Mouse (Mus musculus): ENCODE results near the gene Gm525. TPM values are rescaled to one million over a fixed set of nuclear protein-coding genes. Genes with fewer than 3 reads are reported as not detected.
"Not testable (repeated sequence)": the region's sequence is repeated elsewhere in the genome, so short reads cannot be mapped to it uniquely, and the experiment has no call there.

Gm525 gene
- polyA plus RNA-seq, 1 experiment: not detected

- 77% methylated on average over 16 of the region's 16 CpGs for WGBS
- no peaks in the 10 kb centered on the region for H3K27me3 ChIP-seq (ENCODE audit: control insufficient read depth, insufficient read depth, low read length)
- no peaks in the 10 kb centered on the region for H3K36me3 ChIP-seq (ENCODE audit: control insufficient read depth, insufficient read depth, low read length)
- peak overlapping the region; percentile 79 for H3K27ac ChIP-seq (ENCODE audit: insufficient read depth, low read depth, low read length)
- no peak for TF ChIP-seq CTCF (IDR thresholded peaks at IDR 0.05; ENCODE audit: extremely low read depth, insufficient read length, insufficient replicate concordance, low read depth, low read length)
- TF ChIP-seq POLR2A (IDR thresholded peaks at IDR 0.05; ENCODE audit: low read depth, low read length): no peak
- no peaks in the 10 kb centered on the region for H3K4me1 ChIP-seq (ENCODE audit: control insufficient read depth, insufficient read depth, insufficient read length, low read length)
- H3K4me3 ChIP-seq (ENCODE audit: low read depth, low read length): no peak overlapping the region
These were observed 5.5 kb downstream of the Gm525 start for GRCm38 (mm10) chr11:89078996-89079680.

- H3K27ac ChIP-seq (ENCODE audit: insufficient read depth, low read depth, low read length); H3K4me1 ChIP-seq (ENCODE audit: control insufficient read depth, insufficient read depth, insufficient read length, low read length); H3K36me3 ChIP-seq (ENCODE audit: control insufficient read depth, insufficient read depth, low read length); H3K4me3 ChIP-seq (ENCODE audit: low read depth, low read length); H3K27me3 ChIP-seq (ENCODE audit: control insufficient read depth, insufficient read depth, low read length): not testable (repeated sequence)
- WGBS: 59% methylated on average over 5 of the region's 5 CpGs
These were observed 8.3 kb downstream of the Gm525 start for GRCm38 (mm10) chr11:89081906-89082305.

- not testable (repeated sequence) for H3K4me1 ChIP-seq (ENCODE audit: control insufficient read depth, insufficient read depth, insufficient read length, low read length); H3K36me3 ChIP-seq (ENCODE audit: control insufficient read depth, insufficient read depth, low read length); H3K27ac ChIP-seq (ENCODE audit: insufficient read depth, low read depth, low read length); H3K4me3 ChIP-seq (ENCODE audit: low read depth, low read length); H3K27me3 ChIP-seq (ENCODE audit: control insufficient read depth, insufficient read depth, low read length)
- WGBS: 59% methylated on average over 3 of the region's 3 CpGs
These were observed 9.1 kb downstream of the Gm525 start for GRCm38 (mm10) chr11:89082691-89083090.

GRCm38 (mm10) chr11:89084601-89085000 lies 11.0 kb downstream of the Gm525 start:
- H3K36me3 ChIP-seq (ENCODE audit: control insufficient read depth, insufficient read depth, low read length): no peaks in the 10 kb centered on the region
- no peak for TF ChIP-seq CTCF (IDR thresholded peaks at IDR 0.05; ENCODE audit: extremely low read depth, insufficient read length, insufficient replicate concordance, low read depth, low read length)
- TF ChIP-seq POLR2A (IDR thresholded peaks at IDR 0.05; ENCODE audit: low read depth, low read length): no peak
- H3K27ac ChIP-seq (ENCODE audit: insufficient read depth, low read depth, low read length): no peak overlapping the region
- H3K27me3 ChIP-seq (ENCODE audit: control insufficient read depth, insufficient read depth, low read length): no peaks in the 10 kb centered on the region
- WGBS: 29% methylated on average over 7 of the region's 7 CpGs
- H3K4me1 ChIP-seq (ENCODE audit: control insufficient read depth, insufficient read depth, insufficient read length, low read length): no peaks in the 10 kb centered on the region
- no peak overlapping the region for H3K4me3 ChIP-seq (ENCODE audit: low read depth, low read length)

- Histone ChIP-seq H3K36me3 (ENCODE audit: control insufficient read depth, insufficient read depth, low read length) (no peaks in the 10 kb centered on the region), H3K27ac (ENCODE audit: insufficient read depth, low read depth, low read length) (no peak overlapping the region), H3K4me3 (ENCODE audit: low read depth, low read length) (no peak overlapping the region), H3K4me1 (ENCODE audit: control insufficient read depth, insufficient read depth, insufficient read length, low read length) (0 out of 2 replicates have a peak, but pooled peaks cover 2% of the 10 kb centered on the region), H3K27me3 (ENCODE audit: control insufficient read depth, insufficient read depth, low read length) (no peaks in the 10 kb centered on the region)
- 75% methylated on average over 10 of the region's 10 CpGs for WGBS
- TF ChIP-seq CTCF (IDR thresholded peaks at IDR 0.05; ENCODE audit: extremely low read depth, insufficient read length, insufficient replicate concordance, low read depth, low read length) (no peak), POLR2A (IDR thresholded peaks at IDR 0.05; ENCODE audit: low read depth, low read length) (no peak)
These were observed 12.7 kb downstream of the Gm525 start for GRCm38 (mm10) chr11:89086208-89086809.

GRCm38 (mm10) chr11:89088754-89089153 lies 15.1 kb downstream of the Gm525 start:
- Histone ChIP-seq H3K4me3 (ENCODE audit: low read depth, low read length) (no peak overlapping the region), H3K27me3 (ENCODE audit: control insufficient read depth, insufficient read depth, low read length) (no peaks in the 10 kb centered on the region), H3K36me3 (ENCODE audit: control insufficient read depth, insufficient read depth, low read length) (no peaks in the 10 kb centered on the region), H3K27ac (ENCODE audit: insufficient read depth, low read depth, low read length) (no peak overlapping the region), H3K4me1 (ENCODE audit: control insufficient read depth, insufficient read depth, insufficient read length, low read length) (peaks cover 4% of the 10 kb centered on the region; the same call in 1 of the 2 replicates)
- TF ChIP-seq POLR2A (IDR thresholded peaks at IDR 0.05; ENCODE audit: low read depth, low read length) (no peak), CTCF (IDR thresholded peaks at IDR 0.05; ENCODE audit: extremely low read depth, insufficient read length, insufficient replicate concordance, low read depth, low read length) (no peak)
- 87% methylated on average over 4 of the region's 4 CpGs for WGBS

- not testable (repeated sequence) for H3K4me1 ChIP-seq (ENCODE audit: control insufficient read depth, insufficient read depth, insufficient read length, low read length); H3K36me3 ChIP-seq (ENCODE audit: control insufficient read depth, insufficient read depth, low read length); H3K4me3 ChIP-seq (ENCODE audit: low read depth, low read length); H3K27me3 ChIP-seq (ENCODE audit: control insufficient read depth, insufficient read depth, low read length)
- WGBS: 85% methylated on average over 6 of the region's 7 CpGs
- H3K27ac ChIP-seq (ENCODE audit: insufficient read depth, low read depth, low read length): 0 out of 2 replicates have a peak overlapping the region, but pooled peaks have one; percentile 37
These were observed 16.7 kb downstream of the Gm525 start for GRCm38 (mm10) chr11:89090359-89090758.
